Mouse (Mus musculus) megakaryocyte, adult 5-6 weeks (primary cell): ENCODE results near the gene Gtpbp8. TPM values are rescaled to one million over a fixed set of nuclear protein-coding genes. Genes with fewer than 3 reads are reported as not detected.
A peak's percentile ranks its signal among the peaks of the same experiment; 100 is the strongest.

ENCODE experiments used
- ATAC-seq: 2 replicates; pipeline ENCODE4 v1.8.0; 2016; ENCODE audit warnings: mild to moderate bottlenecking, inconsistent platforms; ENCODE audit not compliant: poor library complexity, severe bottlenecking
- total RNA-seq, 2 experiments: library from RNA; stranded (forward) in 1 of 2; stranded (reverse) in 1 of 2; fragments of 153-499, 151-499 nt in 1 of 2; fragments of 221-1000, 200-1000 nt in 1 of 2; gene quantifications; 2 replicates each; pipeline versions ENCODE4 v1.2.3 to v1.2.4; 2015 to 2017

The Gtpbp8 gene
- total RNA-seq (2015) (5.8 and 17.2 TPM in 2 replicates), total RNA-seq (2017) (11.1 and 13.2 TPM in 2 replicates)

- ATAC-seq = peak; percentile 92
Measured at GRCm38 (mm10) chr16:44745866-44746562, at the start of gene Gtpbp8. Gene Gtpbp8 (minus strand): TSS chr16:44746363.

- 0 out of 2 replicates have a peak, but pooled peaks have one; percentile 51 for ATAC-seq
Measured at GRCm38 (mm10) chr16:44794416-44794815, 48.3 kb upstream of the Gtpbp8 start.

- peak; percentile 62; the same call in 1 of the 2 replicates for ATAC-seq
Measured at GRCm38 (mm10) chr16:44786934-44787333, 40.8 kb upstream of the Gtpbp8 start.

GRCm38 (mm10) chr16:44780751-44781150, 34.6 kb upstream of the Gtpbp8 start:
- no peak for ATAC-seq

- no peak for ATAC-seq
Measured at GRCm38 (mm10) chr16:44779494-44779893, 33.3 kb upstream of the Gtpbp8 start.

- ATAC-seq = peak; percentile 96
Measured at GRCm38 (mm10) chr16:44778538-44779147, 32.5 kb upstream of the Gtpbp8 start.

GRCm38 (mm10) chr16:44774201-44774600, 28.0 kb upstream of the Gtpbp8 start:
- ATAC-seq = no peak

- peak; percentile 65 for ATAC-seq
Measured at GRCm38 (mm10) chr16:44773673-44774072, 27.5 kb upstream of the Gtpbp8 start.

- peak; percentile 41; the same call in 1 of the 2 replicates for ATAC-seq
Measured at GRCm38 (mm10) chr16:44772577-44772976, 26.4 kb upstream of the Gtpbp8 start.

GRCm38 (mm10) chr16:44767967-44768366, 21.8 kb upstream of the Gtpbp8 start:
- peak; percentile 78 for ATAC-seq

GRCm38 (mm10) chr16:44767506-44767905, 21.3 kb upstream of the Gtpbp8 start:
- 0 out of 2 replicates have a peak, but pooled peaks have one; percentile 20 for ATAC-seq

- no peak for ATAC-seq
Measured at GRCm38 (mm10) chr16:44766320-44766892, 20.2 kb upstream of the Gtpbp8 start.

- peak; percentile 64 for ATAC-seq
Measured at GRCm38 (mm10) chr16:44765555-44766319, 19.6 kb upstream of the Gtpbp8 start, which contains the start of gene Cd200r1. Gene Cd200r1 (plus strand): TSS chr16:44765736.

GRCm38 (mm10) chr16:44761811-44762210, 15.6 kb upstream of the Gtpbp8 start:
- 0 out of 2 replicates have a peak, but pooled peaks have one; percentile 23 for ATAC-seq

GRCm38 (mm10) chr16:44757700-44758099, 11.5 kb upstream of the Gtpbp8 start:
- peak; percentile 80 for ATAC-seq

GRCm38 (mm10) chr16:44748007-44748406, 1.8 kb upstream of the Gtpbp8 start:
- no peak for ATAC-seq

- ATAC-seq = no peak
Measured at GRCm38 (mm10) chr16:44745471-44745865, 695 bp downstream of the Gtpbp8 start.

- ATAC-seq = no peak
Measured at GRCm38 (mm10) chr16:44742753-44743152, 3.4 kb downstream of the Gtpbp8 start.

- no peak for ATAC-seq
Measured at GRCm38 (mm10) chr16:44736118-44736517, 10.0 kb downstream of the Gtpbp8 start.

GRCm38 (mm10) chr16:44735676-44736075, 10.5 kb downstream of the Gtpbp8 start:
- ATAC-seq = no peak

GRCm38 (mm10) chr16:44734059-44734458, 12.1 kb downstream of the Gtpbp8 start:
- no peak for ATAC-seq
